Mouse (Mus musculus) common myeloid progenitor, adult 5-6 weeks (primary cell): ENCODE data around the gene Nqo2. TPM values are rescaled to one million over a fixed set of nuclear protein-coding genes. Genes with fewer than 3 reads are reported as not detected.
A peak's percentile ranks its signal among the peaks of the same experiment; 100 is the strongest.
"Not testable (repeated sequence)": the region's sequence is repeated elsewhere in the genome, so short reads cannot be mapped to it uniquely, and the experiment has no call there.

Experiments used
- ATAC-seq: replicated peaks from 2 replicates; pipeline ENCODE4 v1.8.0; 2016; ENCODE audit warnings: low read depth, mild to moderate bottlenecking, moderate TSS enrichment, inconsistent platforms; ENCODE audit not compliant: poor library complexity, severe bottlenecking
- total RNA-seq: library from RNA; stranded (forward); fragments of 200-1000, 187-1606 nt; gene quantifications from 2 replicates; pipeline ENCODE4 v1.2.3, GENCODE M21; 2017

Gene Nqo2
- total RNA-seq, result 25.9 and 29.3 TPM in 2 replicates

DNA sequence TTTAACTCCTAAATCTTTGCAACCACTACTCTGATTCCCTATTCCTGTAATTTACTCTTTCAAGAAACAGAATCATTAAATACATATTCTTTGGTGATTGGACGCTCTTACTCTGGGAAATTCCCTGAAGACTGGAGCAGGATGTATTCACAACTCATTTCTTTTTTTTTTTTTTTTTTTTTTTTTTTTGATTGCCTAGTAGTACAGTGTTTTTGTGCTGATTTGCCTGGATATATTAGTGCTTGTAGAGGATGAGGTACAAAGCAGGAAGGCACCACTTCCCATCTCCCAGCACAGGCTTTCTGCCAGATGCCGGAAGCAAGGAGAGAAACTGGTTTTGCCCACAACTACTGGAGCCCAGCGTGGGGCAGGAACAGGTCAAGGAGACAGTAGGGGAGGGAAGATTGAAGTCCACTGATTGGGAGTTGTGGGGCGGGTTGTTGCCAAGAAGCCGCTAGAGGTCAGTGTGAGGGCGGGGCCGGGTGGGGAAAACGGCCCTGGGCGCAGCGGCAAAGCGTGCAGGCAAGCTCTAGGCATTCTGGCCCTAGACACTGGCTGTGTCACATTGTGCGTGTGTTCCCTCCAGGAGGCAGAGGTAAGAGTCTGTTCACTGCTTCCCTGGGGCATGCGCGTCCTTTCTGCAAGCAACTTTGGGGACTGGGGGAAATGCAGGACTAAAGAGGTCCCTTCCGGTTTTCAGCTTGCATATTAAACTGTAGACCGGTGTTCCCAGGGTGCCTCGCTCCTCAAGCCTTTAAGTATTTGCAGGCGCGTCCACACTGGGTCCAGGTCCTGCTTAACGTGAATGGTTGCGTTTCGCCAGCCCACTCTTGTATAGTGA lies at the start of gene Nqo2:
TSS of gene Nqo2 (plus strand) at position 482 of the 841 bp plus-strand sequence.
- peak; percentile 74 for ATAC-seq

DNA sequence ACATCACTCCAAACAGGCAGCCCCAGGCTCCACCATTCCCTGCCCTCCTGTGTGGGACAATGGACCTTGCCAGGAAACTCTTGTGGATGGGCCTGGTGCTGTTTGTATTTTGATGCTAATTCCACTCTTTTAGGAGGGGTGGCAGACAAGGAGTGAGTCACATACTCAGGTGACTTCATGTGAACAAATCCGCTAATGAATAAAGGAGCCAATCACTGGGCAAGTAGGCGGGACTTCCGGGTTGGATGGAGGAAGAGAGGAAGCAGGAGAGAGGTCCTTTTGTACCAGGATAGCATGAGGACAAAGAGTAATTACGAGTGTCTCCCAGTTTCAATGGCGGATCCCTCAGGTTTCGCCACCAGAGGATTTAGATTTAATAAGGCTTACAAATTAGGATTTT lies 43.4 kb upstream of the Nqo2 start:
- ATAC-seq, result no peak

DNA sequence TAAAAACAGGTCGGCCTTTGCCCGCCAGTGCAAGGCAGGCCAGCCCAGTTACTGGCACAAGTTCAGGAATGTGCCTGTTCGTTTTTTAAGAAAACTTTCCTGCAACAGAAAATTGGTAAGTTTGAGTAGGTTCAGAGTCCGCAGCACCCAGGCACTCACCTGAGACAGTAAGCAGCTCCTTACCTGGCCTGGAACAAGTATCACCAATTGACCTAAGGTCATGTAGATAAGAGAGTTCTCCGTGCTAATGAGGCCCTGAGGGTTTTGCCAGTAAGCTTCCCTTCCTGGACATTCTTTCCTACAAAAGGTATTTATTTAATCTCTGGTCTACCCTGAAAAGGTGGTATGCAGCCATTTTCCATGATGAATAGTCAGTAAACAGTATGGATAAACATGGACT lies 42.8 kb upstream of the Nqo2 start:
- ATAC-seq, result no peak

DNA sequence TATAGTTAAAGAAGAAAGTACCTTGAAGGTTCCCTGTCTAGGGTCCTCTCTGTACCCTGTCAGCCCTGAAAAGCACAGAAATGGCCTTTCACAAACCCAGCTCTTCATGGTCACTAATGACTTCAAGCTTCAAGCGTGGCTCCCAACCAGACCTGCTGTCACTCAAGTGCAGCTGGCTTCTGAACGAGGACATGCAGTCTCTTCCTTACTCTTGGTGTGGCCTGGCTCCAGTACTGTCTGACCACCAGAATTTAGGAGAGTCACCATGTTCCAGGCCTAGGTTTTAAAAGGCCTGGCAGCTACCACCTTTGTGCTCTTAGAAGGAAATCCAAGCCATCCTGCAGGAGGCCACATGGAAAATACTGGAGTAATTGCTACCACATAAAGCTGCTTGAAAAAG lies 34.2 kb upstream of the Nqo2 start:
- ATAC-seq, result no peak

DNA sequence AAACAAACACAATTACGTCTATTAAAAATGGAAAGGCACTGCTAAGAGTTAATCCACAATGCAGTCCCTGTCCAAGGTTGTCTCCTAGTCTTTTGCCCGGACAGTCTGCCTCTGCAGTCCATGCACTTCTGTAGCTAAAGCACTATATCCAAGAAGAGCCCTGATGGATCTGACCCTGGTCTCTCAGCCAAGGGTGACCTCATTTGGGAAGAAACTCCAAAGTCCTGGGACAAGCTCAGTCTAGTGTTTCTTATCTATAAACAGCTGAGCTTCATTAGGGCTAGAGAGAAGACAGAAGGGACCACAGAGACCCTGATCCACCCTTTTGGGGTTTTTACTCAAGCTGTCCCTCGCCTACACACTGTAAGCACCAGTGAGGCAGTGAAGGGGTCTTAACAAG lies 33.6 kb upstream of the Nqo2 start:
- no peak for ATAC-seq

DNA sequence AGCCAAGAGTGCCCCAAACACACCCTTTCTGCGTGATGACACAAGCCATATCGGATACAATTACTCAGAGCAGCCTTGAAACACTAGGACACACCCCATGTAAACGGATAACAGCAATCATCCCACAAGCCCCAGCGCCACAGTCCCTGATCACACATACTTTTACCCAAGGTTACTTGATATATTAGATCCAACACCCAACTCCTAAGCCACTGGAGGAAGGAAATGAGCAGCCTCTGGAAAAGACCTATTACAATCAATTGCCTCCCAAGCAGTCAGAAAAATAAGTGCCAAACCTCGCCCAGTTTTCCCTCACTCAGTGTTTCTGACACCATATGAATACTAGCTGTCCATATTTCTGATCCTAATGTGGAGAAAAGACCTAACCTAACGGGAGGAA lies 29.7 kb upstream of the Nqo2 start:
- no peak for ATAC-seq

DNA sequence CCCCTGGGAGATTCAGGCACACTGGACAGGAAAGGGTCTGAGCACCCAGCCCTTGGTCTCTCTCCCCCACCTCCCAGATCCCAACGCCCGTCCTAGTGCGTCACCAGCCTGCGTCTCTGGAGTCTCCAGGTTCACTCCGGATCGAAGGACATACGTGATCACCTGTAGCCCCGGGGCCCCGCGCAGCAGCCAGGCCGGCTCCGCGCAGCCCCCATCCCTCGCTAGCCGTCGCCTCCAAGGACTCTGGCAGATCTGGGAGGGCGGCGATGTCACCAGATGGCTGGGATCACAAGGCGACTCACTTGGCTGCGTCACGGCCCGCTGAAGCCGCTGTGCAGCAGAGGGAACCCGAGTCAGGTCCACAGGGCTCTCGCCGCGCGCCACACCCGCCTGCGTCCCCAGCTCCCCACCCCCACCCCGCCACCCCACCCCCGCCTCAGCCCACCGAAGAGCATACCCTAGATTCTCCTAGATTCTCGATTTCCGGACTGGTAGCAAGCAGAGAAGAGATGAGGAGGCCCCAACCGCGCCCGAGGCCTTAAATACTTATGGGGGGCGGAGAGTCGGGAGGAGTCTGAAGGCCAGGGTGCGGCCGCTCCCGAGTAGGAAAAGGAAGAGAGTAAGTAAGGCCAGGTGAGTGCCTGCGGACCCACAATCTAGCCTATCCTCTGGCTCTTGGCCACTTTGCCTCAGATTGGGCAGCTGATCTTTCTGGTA lies 28.9 kb upstream of the Nqo2 start:
- ATAC-seq, result peak; percentile 72

DNA sequence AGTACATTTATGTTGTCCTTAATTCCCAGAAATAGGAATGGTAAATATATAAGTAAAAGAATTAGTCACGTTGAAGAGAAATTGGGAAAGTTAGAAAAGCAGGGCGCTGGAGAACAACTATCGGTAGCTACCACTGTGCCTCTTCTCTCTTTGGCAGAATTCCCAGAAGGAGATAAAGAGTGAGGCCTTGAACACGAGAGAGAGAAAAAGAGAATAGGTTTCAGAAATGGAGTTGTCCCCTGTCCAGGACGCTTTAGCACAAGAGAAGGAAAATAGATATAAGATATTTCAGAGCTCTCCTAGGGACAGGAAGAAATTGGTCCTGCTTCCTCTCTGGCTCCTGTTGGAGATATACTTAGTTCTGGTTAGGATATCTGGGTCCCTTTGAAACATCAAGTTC lies 27.3 kb upstream of the Nqo2 start:
- ATAC-seq, result no peak

DNA sequence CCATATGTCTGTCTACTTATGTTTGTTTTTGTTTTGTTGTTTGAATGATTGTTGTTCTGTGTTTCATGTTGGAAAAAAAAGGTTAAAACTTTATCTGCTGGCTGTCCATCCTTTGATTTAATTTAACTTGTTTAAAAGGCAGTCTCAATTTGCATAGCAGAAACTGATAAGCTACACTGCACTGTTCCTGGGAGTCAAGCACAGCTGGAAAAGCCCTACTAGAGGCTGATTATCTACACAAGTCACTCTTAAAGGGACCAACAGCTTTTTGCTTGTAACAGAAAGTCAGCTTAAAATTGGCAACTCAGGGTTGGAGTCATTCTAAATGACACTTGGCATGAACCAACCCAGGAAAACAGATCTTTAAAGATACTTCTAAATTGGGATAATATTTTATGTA lies 26.9 kb upstream of the Nqo2 start:
- ATAC-seq, result not testable (repeated sequence)

DNA sequence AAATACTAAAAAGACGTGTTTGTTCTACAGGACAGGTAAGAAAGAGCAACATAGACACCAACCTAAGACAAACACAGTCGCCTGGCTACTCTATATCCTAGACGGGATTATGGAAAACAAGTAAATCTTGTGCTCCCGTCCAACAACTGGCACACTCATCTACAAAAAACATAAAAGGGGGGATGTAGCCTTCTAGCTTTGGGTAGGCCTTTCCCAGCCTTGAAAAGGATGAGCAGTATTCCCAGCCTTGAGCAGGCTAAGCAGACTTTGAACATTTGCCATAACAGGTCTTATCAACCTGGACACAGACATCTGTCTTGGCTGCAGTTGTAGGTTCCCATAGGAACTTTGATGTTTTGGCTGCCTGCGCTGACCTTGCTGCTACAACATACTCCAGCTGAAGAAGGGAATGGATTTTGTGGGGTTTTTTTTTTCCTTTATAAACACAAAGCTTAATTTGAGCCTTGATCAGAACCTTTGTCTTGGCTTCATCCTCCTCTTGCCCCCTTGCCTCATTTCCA lies 23.1 kb upstream of the Nqo2 start:
- ATAC-seq, result no peak

DNA sequence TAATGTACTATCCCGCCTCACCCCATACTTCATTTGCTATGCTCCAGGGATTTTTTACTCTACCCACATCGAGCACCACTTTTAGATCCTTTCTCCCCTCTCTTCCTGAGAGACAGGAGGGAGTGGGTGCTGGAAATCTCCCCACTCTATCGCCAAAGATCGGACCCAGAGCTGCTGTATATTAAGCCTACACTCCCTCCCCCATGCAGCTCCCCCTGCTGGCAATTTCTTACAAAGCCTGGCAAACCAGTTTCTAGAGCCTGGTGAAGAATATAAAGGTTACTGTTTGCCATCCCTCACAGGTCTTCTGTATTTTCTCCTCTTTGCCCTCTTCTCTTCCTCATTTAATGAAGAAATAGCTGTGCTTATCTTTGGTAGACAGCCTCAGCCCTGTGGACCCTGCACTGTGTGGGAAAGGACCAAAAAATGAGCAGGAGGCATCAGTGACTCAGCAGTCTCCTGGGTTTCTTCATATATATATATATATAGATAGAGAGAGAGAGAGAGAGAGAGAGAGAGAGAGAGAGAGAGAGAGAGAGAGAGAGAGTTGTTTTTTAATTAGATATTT lies 22.2 kb upstream of the Nqo2 start:
- ATAC-seq, result peak; percentile 50

DNA sequence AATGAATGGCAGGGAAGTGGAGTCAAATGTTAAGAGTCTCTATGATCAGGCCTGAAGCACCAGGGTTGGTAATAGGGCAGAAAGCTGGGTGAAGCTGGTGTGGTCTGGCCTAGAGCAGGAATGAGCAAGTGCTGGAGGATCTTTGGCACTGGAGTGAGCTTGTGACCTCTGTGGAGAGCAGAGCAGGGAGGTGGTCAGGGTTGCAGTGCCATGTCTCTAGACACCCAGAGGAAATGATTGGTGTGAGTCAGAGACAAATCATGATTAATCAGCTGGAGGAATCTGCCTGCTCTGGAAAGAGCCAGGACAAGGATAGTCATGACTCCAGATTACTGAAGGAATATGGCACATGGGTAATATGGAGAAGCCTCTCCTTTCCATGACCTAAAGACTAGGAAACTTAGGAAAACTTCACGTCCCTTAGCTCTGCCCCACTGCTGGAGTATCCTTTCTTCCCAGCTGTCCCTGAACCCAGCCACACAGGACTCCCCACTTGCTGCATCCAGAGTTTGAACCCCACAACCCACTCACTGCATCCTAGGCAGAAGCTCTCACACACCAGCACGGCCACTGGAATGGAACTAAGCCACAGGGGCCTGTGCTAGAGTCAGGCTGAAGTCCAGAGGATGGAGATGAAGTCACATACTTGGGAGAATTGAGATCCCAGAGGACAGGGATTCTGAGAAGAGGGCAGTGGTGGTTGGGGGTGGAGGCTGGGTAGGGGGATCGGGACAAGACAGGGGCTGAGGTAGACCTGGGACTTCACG lies 13.0 kb upstream of the Nqo2 start:
- ATAC-seq, result no peak

DNA sequence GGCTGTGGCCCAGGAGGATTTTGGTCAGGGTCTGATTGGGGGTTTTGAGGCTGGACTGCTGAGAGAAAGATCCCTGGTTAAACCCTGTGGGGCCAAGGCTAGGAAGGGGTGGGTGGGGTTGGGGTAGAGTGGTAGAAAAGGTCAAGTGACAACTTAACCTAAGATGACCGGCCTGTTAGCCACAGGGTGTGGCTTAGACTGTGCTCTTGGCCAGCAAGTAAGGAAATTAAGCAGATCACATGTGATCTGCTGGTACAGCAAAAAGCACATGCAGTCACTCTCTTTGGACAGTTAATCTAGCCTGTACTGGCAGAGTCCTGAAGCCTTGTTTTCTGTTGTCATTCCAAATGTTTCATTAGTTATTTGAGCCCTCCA lies 12.4 kb upstream of the Nqo2 start:
- ATAC-seq, result no peak

DNA sequence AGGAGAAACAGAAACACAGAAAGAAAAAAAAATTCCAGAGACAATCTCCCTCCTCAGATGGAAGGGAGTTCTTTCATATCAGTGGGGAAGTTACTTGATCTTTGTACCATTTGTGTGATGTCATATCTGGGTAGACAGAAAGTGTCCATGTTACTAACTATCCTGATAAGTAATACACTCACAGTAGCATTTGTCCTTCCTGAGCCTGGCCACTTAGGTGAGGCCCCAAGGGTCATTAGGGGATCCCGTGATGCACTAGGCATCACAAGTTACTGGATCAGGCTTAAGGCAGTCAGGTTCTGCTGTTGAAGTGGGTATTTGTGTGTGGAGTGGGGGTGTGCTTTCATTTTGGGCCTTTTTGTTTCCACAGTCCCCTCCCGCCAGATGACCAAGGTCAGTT lies 11.5 kb upstream of the Nqo2 start:
- ATAC-seq, result no peak

DNA sequence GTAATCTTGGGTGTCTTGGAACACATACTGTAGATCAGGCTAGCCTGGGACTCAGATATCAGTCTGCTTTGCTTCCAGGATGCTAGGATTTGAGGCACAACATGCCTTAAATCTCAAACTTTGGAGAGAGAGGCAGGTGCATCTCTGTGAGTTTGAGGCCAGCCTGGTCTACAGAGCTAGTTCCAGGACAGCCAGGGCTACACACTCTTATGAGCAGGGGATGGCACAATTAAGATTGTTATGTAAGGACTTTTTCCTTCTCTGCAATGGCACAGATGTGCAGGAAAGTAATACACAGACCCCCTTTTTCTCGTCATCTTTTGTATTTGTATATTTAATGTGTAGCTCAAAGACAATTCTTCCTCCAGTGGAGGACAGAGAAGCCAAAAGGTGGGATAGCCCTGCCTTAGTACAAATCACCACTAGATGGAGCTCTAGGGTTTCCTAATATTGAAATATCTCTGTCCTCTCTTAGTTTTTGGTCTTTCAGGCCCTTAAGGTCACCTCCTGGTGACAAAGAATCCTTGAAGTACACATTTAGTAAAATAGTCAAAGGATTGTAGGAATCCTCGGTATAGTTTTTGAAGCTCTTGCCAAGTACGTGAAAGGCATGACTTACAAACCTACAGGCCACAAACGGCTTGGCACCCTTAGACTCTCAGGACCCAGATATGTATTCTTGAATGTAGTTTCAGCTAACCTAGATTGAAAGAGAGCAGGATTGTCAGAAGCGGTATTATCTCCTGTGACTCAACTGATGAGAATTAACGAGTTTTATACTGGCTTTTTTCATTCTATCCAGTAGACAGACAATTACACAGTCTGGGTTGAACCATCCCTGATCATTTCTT lies 7.7 kb upstream of the Nqo2 start:
- peak; percentile 90 for ATAC-seq

DNA sequence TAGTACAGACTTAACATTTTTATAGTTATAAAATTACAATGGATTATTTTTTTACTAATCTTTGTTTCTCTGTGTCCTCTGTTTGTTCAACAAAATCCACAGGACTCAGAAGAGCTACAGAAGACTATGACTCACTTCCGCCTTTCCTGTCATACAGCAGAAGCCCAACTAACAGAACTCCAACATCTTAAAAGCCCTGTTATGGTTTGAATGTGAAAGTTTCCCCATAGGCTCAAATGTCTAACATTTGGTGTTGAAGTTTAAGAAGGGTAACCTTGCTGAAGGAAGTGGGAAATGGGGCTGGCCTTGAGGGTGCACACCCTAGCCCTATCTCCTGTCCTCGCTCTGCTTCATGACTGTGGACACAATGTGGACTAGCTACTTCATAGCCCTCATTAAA lies 4.7 kb upstream of the Nqo2 start:
- ATAC-seq, result no peak

DNA sequence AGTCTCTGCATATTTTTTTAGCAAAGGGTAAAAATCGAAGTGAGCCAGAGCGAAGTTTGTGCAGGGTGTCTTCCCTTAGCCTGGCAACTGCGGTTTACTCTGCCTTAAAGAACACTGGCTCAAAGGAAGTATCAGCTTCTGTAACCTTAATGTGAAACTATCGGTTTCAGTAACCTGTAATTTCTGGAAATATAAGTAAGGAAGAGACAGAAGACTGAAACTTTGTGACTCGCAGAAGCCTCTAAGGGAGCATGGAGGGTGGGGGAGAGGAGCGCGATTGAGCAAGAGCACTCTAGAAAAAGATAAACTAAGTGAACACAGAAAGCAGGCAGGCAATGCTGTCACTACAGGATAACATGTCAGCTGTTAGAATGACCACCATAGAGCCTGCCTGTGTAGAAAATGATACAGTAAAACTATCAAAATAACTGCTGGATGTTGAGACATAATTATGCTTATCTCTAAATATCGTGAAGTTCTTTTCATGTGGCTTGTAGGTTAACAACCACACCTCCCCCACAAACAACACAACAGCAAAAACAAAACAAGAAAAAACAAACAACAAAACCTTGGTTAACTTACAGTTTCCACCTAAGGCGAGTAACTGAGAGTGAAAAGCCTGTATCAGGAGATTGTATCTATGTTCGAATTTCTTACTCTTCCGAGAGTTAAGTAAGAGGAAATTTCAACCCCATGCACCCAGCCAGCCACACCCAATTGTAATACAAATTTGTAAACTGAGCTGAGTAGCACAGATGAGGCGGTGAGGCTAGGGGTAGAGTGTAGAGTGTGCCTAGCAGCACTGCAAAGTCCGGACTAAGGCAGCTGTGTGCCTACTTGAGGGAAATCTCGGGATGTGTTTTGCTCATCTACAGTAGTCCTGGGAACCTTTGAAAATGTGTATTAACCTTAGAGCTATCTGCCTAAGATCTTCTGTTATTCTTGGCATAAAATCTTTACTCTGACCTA lies 853 bp downstream of the Nqo2 start:
- ATAC-seq, result peak; percentile 72

DNA sequence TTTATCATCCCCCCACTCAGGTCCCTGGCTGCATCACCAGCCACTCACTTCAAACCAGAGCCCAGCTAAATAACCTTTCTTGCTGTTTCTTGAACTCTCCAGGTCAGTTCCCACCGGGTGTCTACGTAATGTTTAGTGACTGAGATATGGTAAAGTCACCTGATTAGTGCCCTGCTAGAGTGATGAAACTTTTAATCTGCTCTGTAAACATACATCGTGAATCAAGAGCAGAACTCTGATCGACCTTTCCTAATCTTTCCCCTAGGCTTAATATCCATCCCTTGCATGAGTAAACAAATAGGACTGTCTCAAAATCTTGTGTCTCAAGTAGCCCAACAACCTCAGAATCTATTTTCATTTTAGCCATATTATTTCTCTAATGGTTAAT lies 1.5 kb downstream of the Nqo2 start:
- no peak for ATAC-seq
